Mouse (Mus musculus) testis, adult 2 months (tissue): ENCODE measurements around the gene Ift57. TPM values are rescaled to one million over a fixed set of nuclear protein-coding genes. Genes with fewer than 3 reads are reported as not detected.

ENCODE experiments used
- H3K27ac ChIP-seq: fragments of 200-500 bp; 2 replicates; pipeline ENCODE4 v1.5.1; 2012; ENCODE audit warnings: low read depth, low read length; ENCODE audit not compliant: control insufficient read depth, insufficient read depth
- H3K27me3 ChIP-seq: fragments of 200-500 bp; 2 replicates; pipeline ENCODE4 v1.6.1; 2012; ENCODE audit warnings: mild to moderate bottlenecking, low read length, moderate library complexity; ENCODE audit not compliant: control insufficient read depth, insufficient read depth
- H3K36me3 ChIP-seq: fragments of 200-500 bp; 2 replicates; pipeline ENCODE4 v1.6.1; 2012; ENCODE audit warnings: mild to moderate bottlenecking, low read length; ENCODE audit not compliant: control insufficient read depth, insufficient read depth
- H3K4me1 ChIP-seq: fragments of 200-500 bp; 2 replicates; pipeline ENCODE4 v1.6.1; 2012; ENCODE audit warnings: low read length; ENCODE audit not compliant: control insufficient read depth, insufficient read depth
- H3K4me3 ChIP-seq: fragments of 200-500 bp; 2 replicates; pipeline ENCODE4 v1.5.1; 2012; ENCODE audit warnings: low read depth, mild to moderate bottlenecking, low read length, moderate library complexity, mixed read lengths; ENCODE audit not compliant: control insufficient read depth
- CTCF ChIP-seq: fragments of 200-500 bp; IDR thresholded peaks from 2 replicates; pipeline ENCODE4 v1.5.1; 2012; ENCODE audit warnings: low read depth, mild to moderate bottlenecking, inconsistent platforms, low read length, moderate library complexity; ENCODE audit not compliant: control insufficient read depth, insufficient read depth, insufficient replicate concordance
- POLR2A ChIP-seq: fragments of 200-500 bp; IDR thresholded peaks from 2 replicates; pipeline ENCODE4 v1.6.1; 2012; ENCODE audit warnings: low read depth, mild to moderate bottlenecking, inconsistent platforms, low read length, moderate library complexity; ENCODE audit not compliant: control insufficient read depth
- polyA plus RNA-seq: library from polyadenylated mRNA; depleted of rRNA; stranded (reverse); fragments of >200 nt; gene quantifications from 2 replicates; pipeline ENCODE4 v1.2.3, GENCODE M21; 2012

Ift57 gene
- polyA plus RNA-seq, 1 experiment = 26.4 TPM

GRCm38 (mm10) chr16:49753318-49753717 is 54.3 kb downstream of the Ift57 start:
- Histone ChIP-seq H3K27me3 (no peaks in the 10 kb centered on the region), H3K36me3 (no peaks in the 10 kb centered on the region; the same call in 1 of the 2 replicates), H3K4me1 (no peaks in the 10 kb centered on the region), H3K4me3 (no peak overlapping the region), H3K27ac (no peak overlapping the region)
- TF ChIP-seq CTCF = no peak
- TF ChIP-seq POLR2A = no peak

GRCm38 (mm10) chr16:49760517-49761203 is 61.6 kb downstream of the Ift57 start:
- no peaks in the 10 kb centered on the region for H3K27me3 ChIP-seq
- H3K4me1 ChIP-seq = no peaks in the 10 kb centered on the region
- no peak overlapping the region for H3K4me3 ChIP-seq
- no peaks in the 10 kb centered on the region for H3K36me3 ChIP-seq
- H3K27ac ChIP-seq = no peak overlapping the region
- TF ChIP-seq CTCF = no peak
- TF ChIP-seq POLR2A = no peak

GRCm38 (mm10) chr16:49761981-49762380 is 62.9 kb downstream of the Ift57 start:
- Histone ChIP-seq H3K27me3 (no peaks in the 10 kb centered on the region), H3K4me1 (no peaks in the 10 kb centered on the region), H3K4me3 (no peak overlapping the region), H3K36me3 (no peaks in the 10 kb centered on the region), H3K27ac (no peak overlapping the region)
- TF ChIP-seq POLR2A (no peak), CTCF (no peak)

- TF ChIP-seq CTCF (no peak), POLR2A (no peak)
- Histone ChIP-seq H3K4me1 (no peaks in the 10 kb centered on the region), H3K4me3 (no peak overlapping the region), H3K27ac (no peak overlapping the region), H3K27me3 (no peaks in the 10 kb centered on the region), H3K36me3 (no peaks in the 10 kb centered on the region)
These were observed 67.3 kb downstream of the Ift57 start for GRCm38 (mm10) chr16:49766326-49766725.

GRCm38 (mm10) chr16:49768491-49769031 is 69.5 kb downstream of the Ift57 start:
- Histone ChIP-seq H3K4me3 (no peak overlapping the region), H3K4me1 (no peaks in the 10 kb centered on the region), H3K36me3 (no peaks in the 10 kb centered on the region), H3K27me3 (no peaks in the 10 kb centered on the region), H3K27ac (no peak overlapping the region)
- TF ChIP-seq POLR2A = no peak
- TF ChIP-seq CTCF = no peak

GRCm38 (mm10) chr16:49769831-49770261 is 70.8 kb downstream of the Ift57 start:
- no peak for TF ChIP-seq POLR2A
- no peak for TF ChIP-seq CTCF
- Histone ChIP-seq H3K27me3 (no peaks in the 10 kb centered on the region), H3K4me3 (no peak overlapping the region), H3K27ac (no peak overlapping the region), H3K4me1 (peaks cover 8% of the 10 kb centered on the region), H3K36me3 (no peaks in the 10 kb centered on the region)

GRCm38 (mm10) chr16:49770320-49771189 is 71.5 kb downstream of the Ift57 start:
- Histone ChIP-seq H3K27me3 (no peaks in the 10 kb centered on the region), H3K4me3 (no peak overlapping the region), H3K4me1 (peaks cover 11% of the 10 kb centered on the region), H3K27ac (no peak overlapping the region), H3K36me3 (no peaks in the 10 kb centered on the region)
- no peak for TF ChIP-seq CTCF
- no peak for TF ChIP-seq POLR2A
